Mouse (Mus musculus) neural tube, embryonic 11.5 days (tissue): ENCODE results near the gene Rrad. TPM values are rescaled to one million over a fixed set of nuclear protein-coding genes. Genes with fewer than 3 reads are reported as not detected.

Source experiments
- ATAC-seq: fragments of 200-750 bp; cut with Nextera tagmentation; 2 replicates; pipeline ENCODE4 v1.8.0; 2017; ENCODE audit warnings: moderate number of reproducible peaks, mild to moderate bottlenecking, moderate TSS enrichment, moderate library complexity; ENCODE audit not compliant: insufficient read depth, low FRiP score, low TSS enrichment
- DNase-seq: peaks from one replicate; pipeline ENCODE4 v3.0.0-alpha.2; 2015; ENCODE audit warnings: low spot score
- H3K27ac ChIP-seq: fragments of 300-500 bp; sonication (generic); 2 replicates; pipeline ENCODE4 v1.5.1; 2014; ENCODE audit warnings: low read depth, mild to moderate bottlenecking, low read length
- H3K27me3 ChIP-seq: fragments of 300-500 bp; sonication (generic); 2 replicates; pipeline ENCODE4 v1.6.1; 2014; ENCODE audit warnings: mild to moderate bottlenecking, low read length, mixed read lengths; ENCODE audit not compliant: control insufficient read depth, insufficient read depth
- H3K36me3 ChIP-seq: fragments of 300-500 bp; sonication (generic); 2 replicates; pipeline ENCODE4 v1.6.1; 2014; ENCODE audit warnings: mild to moderate bottlenecking, low read length, moderate library complexity, mixed read lengths; ENCODE audit not compliant: control insufficient read depth, insufficient read depth
- H3K4me1 ChIP-seq: fragments of 300-500 bp; sonication (generic); 2 replicates; pipeline ENCODE4 v1.6.1; 2014; ENCODE audit warnings: low read length, mixed read lengths; ENCODE audit not compliant: control insufficient read depth, insufficient read depth
- H3K4me2 ChIP-seq: fragments of 300-500 bp; sonication (generic); 2 replicates; pipeline ENCODE4 v1.6.1; 2014; ENCODE audit warnings: low read depth, mild to moderate bottlenecking, moderate library complexity
- H3K4me3 ChIP-seq: fragments of 300-500 bp; sonication (generic); 2 replicates; pipeline ENCODE4 v1.5.1; 2014; ENCODE audit warnings: low read depth, low read length
- H3K9ac ChIP-seq: fragments of 300-500 bp; sonication (generic); 2 replicates; pipeline ENCODE4 v1.6.1; 2014; ENCODE audit warnings: mild to moderate bottlenecking, low read length
- H3K9me3 ChIP-seq: fragments of 300-500 bp; sonication (generic); 2 replicates; pipeline ENCODE4 v1.6.1; 2016; ENCODE audit warnings: low read length; ENCODE audit not compliant: control insufficient read depth
- WGBS: fragments of 180-500 bp; shearing (Covaris S2); extraction: QIAGEN DNeasy Blood & Tissue Kit; methylation state at CpG from one replicate; pipeline ENCODE4 v1.1.7; 2014; 5-methylcytosine and 5-hydroxymethylcytosine counted together
- polyA plus RNA-seq: library from polyadenylated mRNA; unstranded; fragments of >200 nt; fragmentation: Nextera tagmentation; extraction: Ambion mirVana; gene quantifications from 2 replicates; pipeline ENCODE4 v1.2.1, GENCODE M21; 2014

Rrad gene
- polyA plus RNA-seq, 1 experiment from 2014 or later: 2.9 TPM

DNA sequence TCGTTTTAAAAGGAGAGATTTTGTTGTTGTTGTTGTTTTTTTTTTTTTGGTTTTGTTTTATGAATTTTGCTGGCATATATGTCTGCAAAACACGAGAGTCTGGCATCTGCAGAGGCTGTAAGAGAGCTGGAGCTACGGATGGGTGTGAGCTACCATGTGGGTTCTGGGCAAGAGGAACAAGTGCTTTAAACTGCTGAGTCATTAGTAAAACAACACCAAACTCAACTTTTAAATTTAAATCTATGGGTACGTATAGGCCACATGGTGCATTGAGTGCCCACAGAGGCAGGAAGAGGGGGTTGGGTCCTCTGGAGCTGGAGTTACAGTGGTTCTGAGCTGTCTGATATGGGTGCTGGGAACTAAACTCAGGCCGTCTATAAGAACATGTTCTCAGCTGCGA is 6.9 kb upstream of the Rrad start:
- Histone ChIP-seq H3K4me3 (no peak overlapping the region), H3K27me3 (no peaks in the 10 kb centered on the region), H3K4me2 (no peak overlapping the region), H3K36me3 (no peaks in the 10 kb centered on the region; the same call in 1 of the 2 replicates), H3K4me1 (peaks cover 9% of the 10 kb centered on the region), H3K27ac (no peak overlapping the region), H3K9me3 (no peaks in the 10 kb centered on the region), H3K9ac (no peak overlapping the region)
- no peak for DNase-seq
- ATAC-seq: no peak
- 90% methylated on average over 6 of the region's 6 CpGs for WGBS

DNA sequence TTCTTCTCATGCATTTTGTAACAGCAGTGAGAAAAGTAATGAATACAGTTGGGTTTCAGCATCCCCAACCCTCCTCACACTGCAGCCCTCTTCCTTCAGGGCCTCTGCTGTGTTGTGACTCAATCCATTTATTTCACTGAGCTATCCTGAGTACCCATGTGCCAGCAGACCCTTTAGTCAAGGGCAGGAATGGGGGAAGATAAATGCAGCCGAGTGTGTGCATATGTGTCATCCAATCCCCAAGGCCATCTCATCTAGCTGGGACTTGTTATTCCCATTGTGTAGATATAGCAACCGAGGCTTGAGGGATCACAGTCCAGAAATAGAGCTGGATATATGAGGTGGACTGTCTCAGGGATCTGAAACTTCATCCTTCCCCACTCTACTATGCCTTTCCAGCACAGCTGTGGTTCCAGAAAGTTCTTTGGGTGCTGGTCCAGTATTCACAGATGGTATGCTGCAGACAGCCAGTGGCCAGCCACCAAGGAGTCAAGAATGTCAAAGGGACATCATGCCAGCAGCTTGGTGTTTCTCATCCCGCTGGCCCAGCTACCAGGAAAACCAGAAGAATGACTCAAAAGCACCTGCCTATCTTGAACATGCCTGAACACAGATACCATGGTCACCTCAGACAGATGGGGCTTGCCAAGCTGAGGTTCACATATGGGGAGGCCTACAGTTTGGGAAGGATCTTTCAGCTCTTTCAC is 4.0 kb upstream of the Rrad start:
- no peaks in the 10 kb centered on the region for H3K9me3 ChIP-seq
- H3K27me3 ChIP-seq: peaks cover 11% of the 10 kb centered on the region
- no peak overlapping the region for H3K9ac ChIP-seq
- no peak overlapping the region for H3K4me3 ChIP-seq
- WGBS: 88% methylated on average over 3 of the region's 3 CpGs
- H3K27ac ChIP-seq: no peak overlapping the region
- no peaks in the 10 kb centered on the region; the same call in 1 of the 2 replicates for H3K36me3 ChIP-seq
- ATAC-seq (no peak), DNase-seq (no peak)
- no peak overlapping the region for H3K4me2 ChIP-seq
- no peaks in the 10 kb centered on the region for H3K4me1 ChIP-seq

DNA sequence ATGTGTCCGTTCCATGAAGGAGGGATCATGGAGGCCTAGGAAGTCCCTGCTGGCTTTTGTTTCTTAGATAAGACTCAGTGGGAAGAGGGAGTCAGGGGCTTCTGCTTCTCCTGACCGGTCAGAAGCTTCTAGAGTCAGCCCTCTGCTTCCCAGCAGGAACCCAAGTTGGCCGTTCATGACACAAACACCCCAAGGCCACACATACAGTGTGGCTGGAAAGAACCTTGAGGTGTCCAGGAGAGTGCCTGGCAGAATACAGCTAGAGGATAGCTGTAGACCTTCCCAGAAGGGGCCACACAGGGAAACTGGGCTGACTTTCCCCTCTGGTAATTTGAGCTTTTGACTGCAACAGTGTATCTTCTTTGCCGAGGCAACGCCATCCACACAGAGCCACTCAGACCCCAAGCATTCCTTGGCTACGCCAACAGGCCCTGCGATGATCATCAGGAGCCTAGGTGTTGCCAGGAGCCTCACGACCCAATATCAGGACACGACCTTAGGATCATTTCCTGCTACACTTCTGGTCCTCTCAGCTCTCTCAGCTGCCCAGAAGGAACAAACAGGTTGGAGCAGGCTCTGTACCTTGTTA is 2.1 kb upstream of the Rrad start:
- ATAC-seq (no peak), DNase-seq (no peak)
- Histone ChIP-seq H3K36me3 (no peaks in the 10 kb centered on the region), H3K4me1 (no peaks in the 10 kb centered on the region), H3K27me3 (peaks cover 19% of the 10 kb centered on the region), H3K27ac (no peak overlapping the region), H3K4me2 (no peak overlapping the region), H3K9me3 (no peaks in the 10 kb centered on the region), H3K4me3 (no peak overlapping the region), H3K9ac (no peak overlapping the region)
- 58% methylated on average over 9 of the region's 9 CpGs for WGBS

DNA sequence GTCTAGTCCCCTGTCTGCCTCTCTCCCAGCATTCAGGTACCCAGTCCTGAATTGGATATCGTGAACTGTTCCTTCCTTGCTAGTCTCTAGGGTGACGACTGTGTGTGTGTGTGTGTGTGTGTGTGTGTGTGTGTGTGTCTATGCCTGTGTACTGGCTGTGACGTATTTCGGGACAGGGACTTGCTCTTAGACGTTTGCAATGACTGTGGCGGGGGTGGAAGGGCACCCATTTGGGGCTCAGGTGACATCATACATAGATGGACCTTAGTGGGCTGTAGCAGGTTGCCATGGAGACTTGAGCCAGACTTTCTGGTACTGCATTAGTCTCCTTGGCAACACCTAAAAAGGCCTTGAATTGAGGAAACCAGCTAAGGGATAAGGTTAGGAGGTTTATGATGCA is 1.4 kb upstream of the Rrad start:
- Histone ChIP-seq H3K27ac (no peak overlapping the region), H3K4me2 (no peak overlapping the region), H3K9ac (no peak overlapping the region), H3K9me3 (no peaks in the 10 kb centered on the region), H3K27me3 (peaks cover 19% of the 10 kb centered on the region), H3K4me3 (no peak overlapping the region), H3K36me3 (no peaks in the 10 kb centered on the region), H3K4me1 (no peaks in the 10 kb centered on the region)
- DNase-seq (no peak), ATAC-seq (no peak)
- WGBS: 59% methylated on average over 6 of the region's 6 CpGs

DNA sequence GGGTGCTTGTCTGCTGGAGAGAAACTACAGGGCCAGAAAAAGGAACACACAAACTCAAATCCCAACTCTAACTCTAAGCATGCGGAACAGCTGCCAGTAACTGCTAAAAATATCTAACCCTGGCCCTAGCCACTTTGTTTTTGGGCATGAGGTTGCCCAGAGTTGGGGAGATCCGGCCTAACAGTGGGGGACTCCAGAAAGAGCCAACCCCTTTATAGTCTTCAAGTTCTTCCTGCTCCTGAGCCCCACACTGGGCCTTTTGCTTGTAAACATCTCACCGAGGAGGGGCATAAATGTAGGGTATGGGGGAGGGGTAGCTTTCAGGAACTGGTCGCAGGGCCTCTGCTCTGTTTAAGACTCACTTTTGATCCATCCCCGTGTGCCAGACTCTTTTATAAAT is 848 bp upstream of the Rrad start:
- H3K4me3 ChIP-seq: no peak overlapping the region
- no peaks in the 10 kb centered on the region for H3K36me3 ChIP-seq
- no peak overlapping the region; the same call in 1 of the 2 replicates for H3K4me2 ChIP-seq
- peaks cover 21% of the 10 kb centered on the region for H3K27me3 ChIP-seq
- H3K9me3 ChIP-seq: no peaks in the 10 kb centered on the region
- ATAC-seq: no peak
- H3K27ac ChIP-seq: no peak overlapping the region
- no peaks in the 10 kb centered on the region for H3K4me1 ChIP-seq
- WGBS: 30% methylated on average over 5 of the region's 5 CpGs
- no peak overlapping the region for H3K9ac ChIP-seq
- no peak for DNase-seq

GRCm38 (mm10) chr8:104630574-104630973 is 553 bp downstream of the Rrad start:
- no peak overlapping the region for H3K27ac ChIP-seq

GRCm38 (mm10) chr8:104630111-104630479 is 1.0 kb downstream of the Rrad start:
- H3K4me3 ChIP-seq: no peak overlapping the region
- H3K9me3 ChIP-seq: no peaks in the 10 kb centered on the region
- DNase-seq (no peak), ATAC-seq (no peak)
- 41% methylated on average over 8 of the region's 8 CpGs for WGBS
- H3K27ac ChIP-seq: no peak overlapping the region
- H3K4me2 ChIP-seq: peak overlapping the region; percentile 55
- peaks cover 21% of the 10 kb centered on the region for H3K27me3 ChIP-seq
- H3K4me1 ChIP-seq: no peaks in the 10 kb centered on the region
- H3K36me3 ChIP-seq: no peaks in the 10 kb centered on the region
- H3K9ac ChIP-seq: no peak overlapping the region

More at GRCm38 (mm10) chr8:104630574-104630973, 553 bp downstream of the Rrad start:
- H3K4me2 ChIP-seq: peak overlapping the region; percentile 55
- H3K4me1 ChIP-seq: no peaks in the 10 kb centered on the region
- peaks cover 21% of the 10 kb centered on the region for H3K27me3 ChIP-seq
- peak overlapping the region; percentile 29 for H3K4me3 ChIP-seq
- H3K9me3 ChIP-seq: no peaks in the 10 kb centered on the region
- no peak overlapping the region; the same call in 1 of the 2 replicates for H3K9ac ChIP-seq
- H3K36me3 ChIP-seq: no peaks in the 10 kb centered on the region
- no peak for DNase-seq
- WGBS: 1% methylated on average over 36 of the region's 36 CpGs
- ATAC-seq: peak; percentile 49

GRCm38 (mm10) chr8:104629306-104630110 is 1.6 kb downstream of the Rrad start:
- 81% methylated on average over 22 of the region's 22 CpGs for WGBS
- H3K9me3 ChIP-seq: no peaks in the 10 kb centered on the region
- peaks cover 21% of the 10 kb centered on the region for H3K27me3 ChIP-seq
- no peak for DNase-seq
- no peaks in the 10 kb centered on the region for H3K36me3 ChIP-seq
- H3K9ac ChIP-seq: no peak overlapping the region
- no peak overlapping the region for H3K4me3 ChIP-seq
- H3K4me1 ChIP-seq: no peaks in the 10 kb centered on the region
- no peak for ATAC-seq
- H3K4me2 ChIP-seq: no peak overlapping the region
- no peak overlapping the region for H3K27ac ChIP-seq
